Mouse (Mus musculus) left cerebral cortex, postnatal 4 days (tissue): ENCODE measurements around the gene Irs2. TPM values are rescaled to one million over a fixed set of nuclear protein-coding genes. Genes with fewer than 3 reads are reported as not detected.

Source experiments
- DNase-seq: peaks from one replicate; pipeline ENCODE4 v3.0.0-alpha.2; 2022
- intact Hi-C: fragments of 180-260 bp; cut with DNase I; formaldehyde crosslinking; loops from one replicate; pipeline ENCODE4 v1.15.1; 2025
- total RNA-seq, 2 experiments: library from RNA; stranded (reverse); gene quantifications; 2 replicates each; pipeline ENCODE4 v1.2.3; 2021

The Irs2 gene
- 10 to 100 TPM; 35.8 to 37.0 TPM for total RNA-seq

- intact Hi-C loops = loop anchor here (5.0 to 10.0 kb wide), 3 partner anchors 134 to 431 kb away; no protein-coding TSS in a partner anchor
- no peak for DNase-seq
Measured at GRCm38 (mm10) chr8:11008379-11008775, at the start of gene Irs2. TSS of gene Irs2 (minus strand) at chr8:11008458.

DNA sequence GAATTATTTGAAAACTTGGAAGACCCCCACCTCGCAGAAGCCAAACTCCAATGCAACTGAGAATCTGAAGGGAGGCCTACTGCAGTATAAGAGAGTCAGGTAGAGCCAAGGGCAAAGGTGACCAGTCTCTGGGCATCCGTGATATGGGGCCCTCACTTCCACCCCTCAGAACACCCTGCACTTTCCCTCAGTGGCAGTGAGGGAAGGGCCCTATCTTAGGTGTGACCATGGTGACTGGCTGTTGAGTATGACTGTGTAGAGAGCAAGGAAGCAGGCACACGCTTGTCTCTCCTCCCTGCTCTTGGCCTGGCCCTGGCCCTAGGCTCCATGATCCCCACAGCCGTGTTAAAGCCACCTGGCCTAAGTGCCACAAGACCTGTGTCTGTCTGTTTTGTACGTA, 48.4 kb upstream of the Irs2 start:
- no peak for DNase-seq
- intact Hi-C loops = no loop called here

GRCm38 (mm10) chr8:11056175-11056563, 47.9 kb upstream of the Irs2 start:
- no peak for DNase-seq
- intact Hi-C loops = no loop called here

DNA sequence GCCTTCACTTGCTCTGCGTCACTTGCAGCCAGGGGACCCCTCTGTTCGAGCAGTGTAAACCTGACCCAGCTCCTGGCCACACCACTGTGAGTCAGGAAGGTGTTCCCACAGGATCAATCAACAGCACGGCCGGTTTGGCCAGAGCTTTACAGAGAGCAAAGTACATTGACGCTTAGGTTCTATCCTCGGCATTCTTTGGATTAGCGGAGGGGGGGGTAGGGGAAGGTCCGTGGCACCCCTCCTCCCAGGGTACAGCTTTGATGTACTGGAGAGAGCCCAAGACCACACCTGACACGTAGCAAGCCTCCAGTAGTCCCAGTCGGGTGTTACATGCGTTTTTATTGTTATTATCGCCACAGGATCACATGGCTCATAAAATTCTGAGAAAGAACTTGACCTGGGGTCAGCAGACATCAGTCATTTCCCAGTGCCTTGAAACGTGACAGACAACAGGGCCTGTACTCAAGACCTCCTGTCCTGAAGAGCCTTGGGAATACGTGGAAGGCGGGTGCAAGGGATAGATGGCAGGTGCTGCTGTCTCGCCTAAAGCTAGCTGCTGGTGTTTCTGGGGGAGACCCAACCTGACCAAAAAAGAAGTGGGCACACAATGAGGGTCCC, 47.4 kb upstream of the Irs2 start:
- intact Hi-C loops = no loop called here
- no peak for DNase-seq

GRCm38 (mm10) chr8:11049835-11050234, 41.6 kb upstream of the Irs2 start:
- intact Hi-C loops = no loop called here

DNA sequence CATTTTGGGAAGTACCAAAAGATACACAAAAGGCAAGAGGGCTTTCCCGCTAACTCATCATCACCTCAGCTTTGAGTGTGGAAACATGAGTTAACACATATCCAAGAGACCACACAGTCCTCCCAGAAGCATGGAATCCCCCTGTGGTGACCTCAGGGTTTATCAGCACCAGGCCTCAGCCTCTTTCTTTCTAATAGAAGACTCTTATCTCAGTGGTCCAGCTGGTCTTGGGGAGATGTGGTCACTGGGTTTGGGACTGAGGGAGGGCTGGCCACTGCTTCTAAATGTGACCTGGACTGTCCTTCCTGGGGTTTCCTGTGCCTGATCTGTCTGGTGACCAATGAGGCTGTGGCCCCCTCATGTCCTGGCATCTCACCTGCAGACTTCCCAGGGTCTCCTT, 39.6 kb upstream of the Irs2 start:
- intact Hi-C loops = no loop called here
- DNase-seq = no peak

More at GRCm38 (mm10) chr8:11049835-11050234, 41.6 kb upstream of the Irs2 start:
- no peak for DNase-seq

- intact Hi-C loops = no loop called here
- DNase-seq = no peak
Measured at GRCm38 (mm10) chr8:11044660-11045059, 36.4 kb upstream of the Irs2 start.

- intact Hi-C loops = no loop called here
Measured at GRCm38 (mm10) chr8:11043591-11043990, 35.3 kb upstream of the Irs2 start.

GRCm38 (mm10) chr8:11042872-11043587, 34.8 kb upstream of the Irs2 start:
- DNase-seq = peak; percentile 10

More at GRCm38 (mm10) chr8:11043591-11043990, 35.3 kb upstream of the Irs2 start:
- DNase-seq = no peak

DNA sequence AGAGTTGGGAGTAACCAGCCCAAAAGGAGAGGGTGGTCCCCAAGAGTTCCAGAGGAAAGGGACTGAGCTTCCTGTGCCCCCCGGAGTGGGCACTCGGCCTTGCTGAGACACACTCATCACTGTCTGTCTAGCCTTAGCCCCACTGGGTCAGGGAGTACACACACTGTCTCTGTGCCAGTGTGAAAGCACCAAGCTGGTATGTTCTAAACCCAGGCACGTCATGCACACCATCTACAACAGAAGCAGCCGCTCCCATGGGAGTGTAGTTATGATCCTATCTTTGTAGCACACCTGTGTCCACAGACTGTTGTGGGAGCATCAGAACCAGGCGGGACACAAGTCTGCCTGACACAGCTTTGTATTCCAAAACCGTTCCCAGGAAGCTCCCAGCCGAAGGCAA, 31.8 kb upstream of the Irs2 start:
- intact Hi-C loops = no loop called here
- DNase-seq = no peak

More at GRCm38 (mm10) chr8:11042872-11043587, 34.8 kb upstream of the Irs2 start:
- intact Hi-C loops = no loop called here

GRCm38 (mm10) chr8:11038788-11039187, 30.5 kb upstream of the Irs2 start:
- no peak for DNase-seq
- intact Hi-C loops = no loop called here

DNA sequence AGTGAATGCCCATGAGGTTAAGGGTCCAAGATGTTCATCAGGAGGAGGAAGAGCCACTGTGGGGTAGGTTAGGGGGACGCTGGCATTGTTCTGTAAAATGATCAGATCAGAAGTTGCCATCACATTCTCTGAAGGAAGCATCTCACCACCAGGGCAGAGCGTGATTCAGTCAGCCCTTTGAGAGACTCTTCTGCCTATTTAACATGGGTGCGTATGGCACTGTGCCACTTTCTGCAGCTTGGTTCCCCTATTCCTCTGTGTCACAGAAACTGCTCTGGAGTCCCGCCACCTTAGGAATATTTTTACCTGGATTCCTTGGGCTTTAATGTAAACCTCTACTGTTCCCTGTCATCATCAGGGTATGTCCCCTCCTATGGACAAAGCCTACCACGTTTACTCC, 30.1 kb upstream of the Irs2 start:
- no peak for DNase-seq
- intact Hi-C loops = no loop called here

DNA sequence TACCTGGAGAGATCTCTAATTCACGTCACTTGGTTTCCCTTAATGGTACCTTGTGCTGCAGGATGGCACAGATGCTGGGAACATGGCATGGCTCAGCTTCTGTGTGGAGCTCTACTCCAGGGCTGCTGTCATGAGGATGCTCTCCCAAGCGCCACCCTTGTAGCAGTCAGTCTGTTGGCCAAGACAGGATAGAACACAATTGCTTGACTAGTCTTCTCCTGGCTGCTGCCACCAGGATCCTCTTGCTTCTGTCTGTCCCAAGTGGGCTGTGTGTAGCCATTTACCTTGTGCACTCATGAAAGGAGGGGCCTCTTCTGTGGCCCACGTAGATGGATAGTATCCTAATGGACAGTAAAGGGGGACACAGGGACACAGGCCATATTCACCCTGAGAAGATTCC, 28.5 kb upstream of the Irs2 start:
- DNase-seq = no peak
- intact Hi-C loops = no loop called here

GRCm38 (mm10) chr8:11035628-11036416, 27.6 kb upstream of the Irs2 start:
- intact Hi-C loops = no loop called here
- no peak for DNase-seq

DNA sequence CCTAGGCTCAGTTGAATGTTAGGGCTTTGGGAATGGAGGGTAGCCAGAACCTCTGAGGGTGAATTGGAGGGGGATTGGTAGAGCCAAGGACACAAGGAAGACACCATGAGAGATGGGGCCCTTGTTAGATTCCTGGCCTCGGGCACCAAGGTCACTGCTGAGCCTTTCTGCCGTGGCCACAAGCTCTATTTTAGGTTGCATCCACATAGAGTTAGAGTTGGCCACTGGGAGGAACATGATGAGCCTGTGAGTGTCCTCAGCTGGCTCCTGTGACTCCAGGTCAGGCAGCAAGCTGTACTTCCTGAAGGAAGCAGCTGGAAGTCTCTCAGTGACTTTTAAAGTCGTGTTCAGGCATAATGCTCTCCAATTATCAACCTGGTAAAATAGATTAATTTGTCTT, 16.6 kb upstream of the Irs2 start:
- intact Hi-C loops = no loop called here
- no peak for DNase-seq

DNA sequence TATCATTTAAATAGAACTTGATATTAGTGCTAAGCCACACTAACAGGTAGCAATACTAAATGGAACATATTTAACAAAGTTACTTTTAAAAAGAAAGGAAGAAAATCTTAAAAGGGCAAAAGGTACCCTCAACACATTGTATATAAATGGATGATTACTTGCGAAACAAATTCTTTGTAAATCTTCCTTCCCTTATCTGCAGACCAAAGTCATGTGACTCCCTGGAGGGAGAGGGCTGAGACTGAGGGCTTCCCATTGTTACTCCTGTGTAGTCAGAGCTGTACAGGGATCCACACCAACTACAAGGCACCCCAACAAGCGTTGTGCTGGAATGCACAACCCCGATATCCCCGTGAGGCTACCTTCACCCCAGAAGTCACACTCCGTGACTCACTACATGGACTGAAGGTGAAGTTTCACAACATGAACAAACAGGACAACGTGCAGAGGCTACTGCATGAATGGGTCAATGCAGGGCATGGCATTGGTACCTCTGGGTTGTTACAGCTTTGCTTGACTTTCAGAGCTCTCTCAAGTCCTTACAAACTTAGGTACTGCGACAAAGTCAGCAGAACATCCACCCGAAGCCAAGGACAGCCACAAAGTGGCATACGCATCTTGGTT, 12.8 kb upstream of the Irs2 start:
- no peak for DNase-seq
- intact Hi-C loops = no loop called here

GRCm38 (mm10) chr8:11015622-11016021, 7.4 kb upstream of the Irs2 start:
- intact Hi-C loops = loop anchor here (10.0 kb wide), 1 partner anchor 971 kb away; no protein-coding TSS in a partner anchor
- DNase-seq = no peak

GRCm38 (mm10) chr8:11013258-11013657, 5.0 kb upstream of the Irs2 start:
- DNase-seq = peak; percentile 72
- intact Hi-C loops = loop anchor here (5.0 to 10.0 kb wide), 2 partner anchors 174 to 968 kb away; no protein-coding TSS in a partner anchor

DNA sequence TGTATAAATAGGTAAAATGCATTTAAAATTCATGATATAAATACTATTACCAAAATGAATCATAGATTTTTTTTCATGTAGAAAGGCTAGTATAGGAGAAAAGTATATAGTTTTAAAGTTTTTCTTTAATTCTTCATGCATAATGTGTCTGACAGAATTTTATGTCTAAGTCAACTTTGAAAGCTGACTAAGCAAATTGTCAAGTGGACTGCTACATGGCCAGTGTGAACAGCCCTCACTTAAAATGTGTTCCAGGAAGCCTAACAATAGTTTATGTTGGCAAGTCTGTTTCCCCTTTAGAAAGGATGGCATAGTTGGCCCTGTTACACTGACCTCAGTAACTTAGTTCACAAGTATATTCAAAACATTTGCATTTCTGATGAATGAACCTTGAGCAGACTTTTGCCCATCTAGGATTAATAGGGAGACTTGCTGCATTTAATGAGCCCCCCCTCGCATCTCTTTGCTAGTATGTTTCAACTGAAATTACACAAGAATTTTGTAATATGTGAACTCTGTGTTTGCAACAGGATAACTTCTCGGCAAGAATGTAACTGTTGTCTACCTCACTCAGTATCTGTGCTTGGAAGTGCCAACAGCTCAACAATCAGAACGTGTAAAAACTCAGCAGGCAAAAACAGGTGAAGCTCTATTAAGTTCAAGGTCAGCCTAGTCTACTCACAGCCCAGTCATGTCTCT, 3.7 kb upstream of the Irs2 start:
- no peak for DNase-seq
- intact Hi-C loops = loop anchor here (5.0 to 10.0 kb wide), 2 partner anchors 175 to 967 kb away; no protein-coding TSS in a partner anchor
